Mouse (Mus musculus) intestine, embryonic 16.5 days (tissue): ENCODE results near the gene Ttn. TPM values are rescaled to one million over a fixed set of nuclear protein-coding genes. Genes with fewer than 3 reads are reported as not detected.

ENCODE experiments used
- ATAC-seq: fragments of 200-750 bp; cut with Nextera tagmentation; 2 replicates; pipeline ENCODE4 v1.8.0; 2017; ENCODE audit warnings: moderate TSS enrichment, moderate library complexity
- H3K27ac ChIP-seq: fragments of 300-500 bp; sonication (generic); 2 replicates; pipeline ENCODE4 v1.5.1; 2014; ENCODE audit warnings: mild to moderate bottlenecking, low read length
- H3K27me3 ChIP-seq: fragments of 300-500 bp; sonication (generic); replicated peaks from 2 replicates; pipeline ENCODE4 v1.6.1; 2014; ENCODE audit warnings: low read length, control low read depth, mixed read lengths; ENCODE audit not compliant: control insufficient read depth, insufficient read depth
- H3K36me3 ChIP-seq: fragments of 300-500 bp; sonication (generic); 2 replicates; pipeline ENCODE4 v1.6.1; 2014; ENCODE audit warnings: low read length, control low read depth; ENCODE audit not compliant: control insufficient read depth, insufficient read depth
- H3K4me1 ChIP-seq: fragments of 300-500 bp; sonication (generic); 2 replicates; pipeline ENCODE4 v1.6.1; 2014; ENCODE audit warnings: low read length, control low read depth, mixed read lengths; ENCODE audit not compliant: control insufficient read depth, insufficient read depth
- H3K4me2 ChIP-seq: fragments of 300-500 bp; sonication (generic); 2 replicates; pipeline ENCODE4 v1.6.1; 2014; ENCODE audit warnings: low read depth, low read length, control low read depth
- H3K4me3 ChIP-seq: fragments of 300-500 bp; sonication (generic); 2 replicates; pipeline ENCODE4 v1.5.1; 2014; ENCODE audit warnings: mild to moderate bottlenecking, low read length
- H3K9ac ChIP-seq: fragments of 300-500 bp; sonication (generic); 2 replicates; pipeline ENCODE4 v1.6.1; 2014; ENCODE audit warnings: low read depth, low read length
- H3K9me3 ChIP-seq: fragments of 300-500 bp; sonication (generic); 2 replicates; pipeline ENCODE4 v1.6.1; 2016; ENCODE audit warnings: low read length, control low read depth; ENCODE audit not compliant: control insufficient read depth
- WGBS: fragments of 180-500 bp; shearing (Covaris S2); extraction: QIAGEN DNeasy Blood & Tissue Kit; methylation state at CpG from one replicate; pipeline ENCODE4 v1.1.7; 2014; 5-methylcytosine and 5-hydroxymethylcytosine counted together
- polyA plus RNA-seq: library from polyadenylated mRNA; unstranded; fragments of >200 nt; fragmentation: Nextera tagmentation; extraction: Ambion mirVana; gene quantifications from 2 replicates; pipeline ENCODE4 v1.2.1, GENCODE M21; 2015

The Ttn gene
- polyA plus RNA-seq, 1 experiment from 2014 or later = 0.50 TPM

GRCm38 (mm10) chr2:76895327-76895726, 87.0 kb downstream of the Ttn start:
- Histone ChIP-seq H3K9me3 (no peaks in the 10 kb centered on the region), H3K4me2 (no peak overlapping the region), H3K9ac (no peak overlapping the region), H3K27ac (no peak overlapping the region), H3K27me3 (no peaks in the 10 kb centered on the region), H3K4me1 (no peaks in the 10 kb centered on the region), H3K4me3 (no peak overlapping the region), H3K36me3 (no peaks in the 10 kb centered on the region)
- 90% methylated on average over 4 of the region's 4 CpGs for WGBS
- no peak for ATAC-seq

GRCm38 (mm10) chr2:76888721-76889120, 93.6 kb downstream of the Ttn start:
- 82% methylated on average over 7 of the region's 7 CpGs for WGBS
- Histone ChIP-seq H3K9me3 (no peaks in the 10 kb centered on the region), H3K27ac (no peak overlapping the region), H3K9ac (no peak overlapping the region), H3K27me3 (no peaks in the 10 kb centered on the region), H3K4me2 (no peak overlapping the region), H3K4me3 (no peak overlapping the region), H3K36me3 (no peaks in the 10 kb centered on the region), H3K4me1 (no peaks in the 10 kb centered on the region)
- ATAC-seq = no peak

- no peaks in the 10 kb centered on the region for H3K36me3 ChIP-seq
- no peaks in the 10 kb centered on the region for H3K4me1 ChIP-seq
- H3K9ac ChIP-seq = no peak overlapping the region
- H3K27me3 ChIP-seq = no peaks in the 10 kb centered on the region
- H3K9me3 ChIP-seq = no peaks in the 10 kb centered on the region
- no peak overlapping the region for H3K4me2 ChIP-seq
- 83% methylated on average over 13 of the region's 13 CpGs for WGBS
- H3K27ac ChIP-seq = no peak overlapping the region
- no peak overlapping the region for H3K4me3 ChIP-seq
- no peak for ATAC-seq
Measured at GRCm38 (mm10) chr2:76885855-76886254, 96.5 kb downstream of the Ttn start.

- no peaks in the 10 kb centered on the region for H3K27me3 ChIP-seq
- no peak overlapping the region for H3K27ac ChIP-seq
- ATAC-seq = no peak
- no peak overlapping the region for H3K4me3 ChIP-seq
- H3K36me3 ChIP-seq = no peaks in the 10 kb centered on the region
- 91% methylated on average over 12 of the region's 12 CpGs for WGBS
- no peaks in the 10 kb centered on the region for H3K9me3 ChIP-seq
- no peak overlapping the region for H3K9ac ChIP-seq
- no peak overlapping the region for H3K4me2 ChIP-seq
- no peaks in the 10 kb centered on the region for H3K4me1 ChIP-seq
Measured at GRCm38 (mm10) chr2:76881406-76881805, 100.9 kb downstream of the Ttn start.

- no peaks in the 10 kb centered on the region for H3K4me1 ChIP-seq
- H3K27me3 ChIP-seq = no peaks in the 10 kb centered on the region
- 88% methylated on average over 12 of the region's 12 CpGs for WGBS
- no peak for ATAC-seq
- H3K4me2 ChIP-seq = no peak overlapping the region
- H3K9me3 ChIP-seq = no peaks in the 10 kb centered on the region
- no peaks in the 10 kb centered on the region for H3K36me3 ChIP-seq
- H3K9ac ChIP-seq = no peak overlapping the region
- H3K4me3 ChIP-seq = no peak overlapping the region
- H3K27ac ChIP-seq = no peak overlapping the region
Measured at GRCm38 (mm10) chr2:76875587-76875986, 106.8 kb downstream of the Ttn start.

GRCm38 (mm10) chr2:76866928-76867327, 115.4 kb downstream of the Ttn start:
- no peak for ATAC-seq
- H3K27ac ChIP-seq = no peak overlapping the region
- no peaks in the 10 kb centered on the region for H3K9me3 ChIP-seq
- no peak overlapping the region for H3K9ac ChIP-seq
- no peaks in the 10 kb centered on the region for H3K27me3 ChIP-seq
- WGBS = 20% methylated on average over 4 of the region's 4 CpGs
- H3K4me1 ChIP-seq = no peaks in the 10 kb centered on the region
- no peaks in the 10 kb centered on the region for H3K36me3 ChIP-seq
- no peak overlapping the region for H3K4me2 ChIP-seq
- no peak overlapping the region for H3K4me3 ChIP-seq

GRCm38 (mm10) chr2:76865497-76865896, 116.8 kb downstream of the Ttn start:
- Histone ChIP-seq H3K4me2 (no peak overlapping the region), H3K9me3 (no peaks in the 10 kb centered on the region), H3K4me3 (no peak overlapping the region), H3K9ac (no peak overlapping the region), H3K27me3 (no peaks in the 10 kb centered on the region), H3K4me1 (no peaks in the 10 kb centered on the region), H3K36me3 (no peaks in the 10 kb centered on the region), H3K27ac (no peak overlapping the region)
- ATAC-seq = no peak
- WGBS = 84% methylated on average over 2 of the region's 2 CpGs

GRCm38 (mm10) chr2:76861327-76861726, 121.0 kb downstream of the Ttn start:
- ATAC-seq = no peak
- Histone ChIP-seq H3K4me2 (no peak overlapping the region), H3K4me1 (no peaks in the 10 kb centered on the region), H3K9ac (no peak overlapping the region), H3K36me3 (no peaks in the 10 kb centered on the region), H3K9me3 (no peaks in the 10 kb centered on the region), H3K27ac (no peak overlapping the region), H3K4me3 (no peak overlapping the region), H3K27me3 (no peaks in the 10 kb centered on the region)

GRCm38 (mm10) chr2:76850066-76850465, 132.3 kb downstream of the Ttn start:
- Histone ChIP-seq H3K36me3 (no peaks in the 10 kb centered on the region), H3K27ac (no peak overlapping the region), H3K9ac (no peak overlapping the region), H3K4me1 (no peaks in the 10 kb centered on the region), H3K9me3 (no peaks in the 10 kb centered on the region), H3K27me3 (no peaks in the 10 kb centered on the region), H3K4me3 (no peak overlapping the region), H3K4me2 (no peak overlapping the region)
- WGBS = 85% methylated on average over 4 of the region's 4 CpGs
- no peak for ATAC-seq

- Histone ChIP-seq H3K4me1 (no peaks in the 10 kb centered on the region), H3K36me3 (no peaks in the 10 kb centered on the region), H3K27me3 (no peaks in the 10 kb centered on the region), H3K4me2 (no peak overlapping the region), H3K27ac (no peak overlapping the region), H3K4me3 (no peak overlapping the region), H3K9me3 (no peaks in the 10 kb centered on the region), H3K9ac (no peak overlapping the region)
- 67% methylated on average over 1 of the region's 1 CpGs for WGBS
- ATAC-seq = no peak
Measured at GRCm38 (mm10) chr2:76843162-76843561, 139.2 kb downstream of the Ttn start.
